In genomic region chr8:37063764-37064331, GRCm38 (mm10) we compare ENCODE assay signal across 8 mouse cellular contexts.
DNase-seq lines count a peak whose midpoint lies in the region; ATAC-seq lines count a peak whose summit lies in the region.

No protein-coding gene starts in this region.

- ATAC-seq in liver, embryonic 12.5 days: no peak
- peak; percentile 50; the same call in 1 of the 2 replicates for ATAC-seq in midbrain, embryonic 14.5 days (ENCODE audit: low FRiP score, low TSS enrichment)

- H3K9ac ChIP-seq in liver, embryonic 12.5 days: no peak overlapping the region
- H3K9ac ChIP-seq in midbrain, embryonic 14.5 days (replicated peaks; ENCODE audit: low read length): no peak overlapping the region

- intact Hi-C loops in left cerebral cortex, postnatal 14 days (cut with DNase I): loop anchor here (5.0 to 10.0 kb wide), 4 partner anchors 232 to 702 kb away; no protein-coding TSS in a partner anchor

- no peak overlapping the region for H3K27ac ChIP-seq in liver, embryonic 12.5 days
- no peak overlapping the region for H3K27ac ChIP-seq in midbrain, embryonic 14.5 days (replicated peaks; ENCODE audit: low read depth, low read length)

- no peak overlapping the region for H3K4me2 ChIP-seq in liver, embryonic 12.5 days
- H3K4me2 ChIP-seq in midbrain, embryonic 14.5 days (ENCODE audit: low read length): no peak overlapping the region

- no peaks in the 10 kb centered on the region for H3K27me3 ChIP-seq in liver, embryonic 12.5 days (replicated peaks)
- H3K27me3 ChIP-seq in midbrain, embryonic 14.5 days (ENCODE audit: control insufficient read depth, insufficient read depth, low read length): no peaks in the 10 kb centered on the region
- H3K27me3 ChIP-seq in splenic B cell, adult 2 months (ENCODE audit: control insufficient read depth, insufficient read depth, low read length, poor library complexity, severe bottlenecking): no peaks in the 10 kb centered on the region

- no peaks in the 10 kb centered on the region for H3K4me1 ChIP-seq in liver, embryonic 12.5 days
- no peaks in the 10 kb centered on the region for H3K4me1 ChIP-seq in midbrain, embryonic 14.5 days (ENCODE audit: control insufficient read depth, insufficient read depth, low read length)

- WGBS in liver, embryonic 12.5 days (ENCODE audit: insufficient replicate concordance): 19% methylated on average over 12 of the region's 12 CpGs
- 20% methylated on average over 12 of the region's 12 CpGs for WGBS in midbrain, embryonic 14.5 days

- peak; percentile 57 for DNase-seq in liver
- DNase-seq in cerebellum, postnatal 36 days: peak; percentile 64 to 75
- peak; percentile 83 for DNase-seq in gastrocnemius, postnatal 10 days
- peak; percentile 14 for DNase-seq in kidney, adult 11 months
- DNase-seq in left cerebral cortex, postnatal 14 days (ENCODE audit: low spot score in 2 of 2): peak; percentile 78 to 88
- DNase-seq in midbrain, embryonic 14.5 days: peak; percentile 93
- peak; percentile 38 for DNase-seq in splenic B cell, adult 2 months (ENCODE audit: low read depth, low spot score)

- no peak overlapping the region for H3K4me3 ChIP-seq in liver, embryonic 12.5 days
- H3K4me3 ChIP-seq in midbrain, embryonic 14.5 days (replicated peaks; ENCODE audit: low read depth, low read length): no peak overlapping the region

- H3K36me3 ChIP-seq in liver, embryonic 12.5 days: no peaks in the 10 kb centered on the region
- no peaks in the 10 kb centered on the region for H3K36me3 ChIP-seq in midbrain, embryonic 14.5 days (ENCODE audit: control insufficient read depth, insufficient read depth, low read length)
- no peaks in the 10 kb centered on the region for H3K36me3 ChIP-seq in splenic B cell, adult 2 months (ENCODE audit: control insufficient read depth, insufficient read depth, low read length, poor library complexity, severe bottlenecking)

- H3K9me3 ChIP-seq in liver, embryonic 12.5 days (replicated peaks): no peaks in the 10 kb centered on the region
- H3K9me3 ChIP-seq in midbrain, embryonic 14.5 days (ENCODE audit: control insufficient read depth, low read length): no peaks in the 10 kb centered on the region

Comparison
In these comparisons a context has a peak if more than half of its experiments do, and no peak if none do; other contexts are left out.
1. DNase-seq: peak in every context shown above with its lines; median percentile 93 in midbrain, embryonic 14.5 days; 83 in gastrocnemius, postnatal 10 days; 83 in left cerebral cortex, postnatal 14 days; 70 in cerebellum, postnatal 36 days; 57 in liver; 38 in splenic B cell, adult 2 months; 14 in kidney, adult 11 months.